Mouse (Mus musculus) T-helper 1 cell (primary cell): ENCODE measurements around the gene Khdc3.
"Not testable (repeated sequence)": the region's sequence is repeated elsewhere in the genome, so short reads cannot be mapped to it uniquely, and the experiment has no call there.

Source experiments
- in situ Hi-C: fragments of 300-600 bp; cut with MboI, MseI; formaldehyde crosslinking; loops from one replicate; pipeline ENCODE4 v1.15.1; 2025; ENCODE audit warnings: high pct_unique_total_duplicates

Khdc3 gene

DNA sequence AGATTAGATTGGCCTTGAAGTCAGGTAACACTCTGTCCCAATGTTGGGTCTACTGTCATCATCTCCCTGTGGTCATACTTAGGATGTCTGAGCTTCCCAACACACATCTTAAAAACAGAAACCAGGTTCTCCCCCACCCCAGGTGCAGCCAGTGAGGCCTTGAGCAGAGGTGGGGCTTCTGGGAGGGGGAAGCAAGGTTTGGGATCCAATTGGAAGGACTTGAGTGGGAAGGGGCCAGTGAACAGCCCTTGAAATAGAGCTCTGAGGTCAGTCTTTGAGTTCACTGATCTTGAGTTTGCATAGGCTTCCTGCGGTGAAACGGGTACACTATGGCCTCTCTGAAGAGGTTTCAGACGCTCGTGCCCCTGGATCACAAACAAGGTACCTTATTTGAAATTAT, 545 bp downstream of the Khdc3 start, which contains the start of gene Gm20509:
TSS of gene Gm20509 (plus strand) at position 290 of the 400 bp plus-strand sequence.
- in situ Hi-C loops = no loop called here

DNA sequence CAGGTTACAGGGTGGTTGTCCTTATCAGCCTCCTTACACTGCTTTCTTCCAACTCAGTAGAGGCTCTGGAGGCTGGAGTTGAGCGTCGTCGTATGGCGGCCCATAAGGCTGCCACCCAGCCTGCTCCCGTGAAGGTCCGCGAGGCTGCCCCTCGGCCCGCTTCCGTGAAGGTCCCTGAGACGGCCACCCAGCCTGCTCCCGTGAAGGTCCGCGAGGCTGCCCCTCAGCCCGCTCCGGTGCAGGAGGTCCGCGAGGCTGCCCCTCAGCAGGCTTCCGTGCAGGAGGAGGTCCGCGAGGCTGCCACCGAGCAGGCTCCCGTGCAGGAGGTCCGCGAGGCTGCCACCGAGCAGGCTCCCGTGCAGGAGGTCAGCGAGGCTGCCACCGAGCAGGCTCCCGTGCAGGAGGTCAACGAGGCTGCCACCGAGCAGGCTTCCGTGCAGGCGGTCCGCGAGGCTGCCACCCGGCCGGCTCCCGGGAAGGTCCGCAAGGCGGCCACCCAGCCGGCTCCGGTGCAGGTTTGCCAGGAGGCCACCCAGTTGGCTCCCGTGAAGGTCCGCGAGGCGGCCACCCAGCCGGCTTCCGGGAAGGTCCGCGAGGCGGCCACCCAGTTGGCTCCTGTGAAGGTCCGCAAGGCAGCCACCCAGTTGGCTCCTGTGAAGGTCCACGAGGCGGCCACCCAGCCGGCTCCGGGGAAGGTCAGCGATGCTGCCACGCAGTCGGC, 1.7 kb downstream of the Khdc3 start:
- in situ Hi-C loops = no loop called here

DNA sequence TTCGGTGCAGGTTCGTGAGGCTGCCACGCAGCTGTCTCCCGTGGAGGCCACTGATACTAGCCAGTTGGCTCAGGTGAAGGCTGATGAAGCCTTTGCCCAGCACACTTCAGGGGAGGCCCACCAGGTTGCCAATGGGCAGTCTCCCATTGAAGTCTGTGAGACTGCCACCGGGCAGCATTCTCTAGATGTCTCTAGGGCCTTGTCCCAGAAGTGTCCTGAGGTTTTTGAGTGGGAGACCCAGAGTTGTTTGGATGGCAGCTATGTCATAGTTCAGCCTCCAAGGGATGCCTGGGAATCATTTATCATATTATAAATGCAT, 2.2 kb downstream of the Khdc3 start:
- in situ Hi-C loops = no loop called here

DNA sequence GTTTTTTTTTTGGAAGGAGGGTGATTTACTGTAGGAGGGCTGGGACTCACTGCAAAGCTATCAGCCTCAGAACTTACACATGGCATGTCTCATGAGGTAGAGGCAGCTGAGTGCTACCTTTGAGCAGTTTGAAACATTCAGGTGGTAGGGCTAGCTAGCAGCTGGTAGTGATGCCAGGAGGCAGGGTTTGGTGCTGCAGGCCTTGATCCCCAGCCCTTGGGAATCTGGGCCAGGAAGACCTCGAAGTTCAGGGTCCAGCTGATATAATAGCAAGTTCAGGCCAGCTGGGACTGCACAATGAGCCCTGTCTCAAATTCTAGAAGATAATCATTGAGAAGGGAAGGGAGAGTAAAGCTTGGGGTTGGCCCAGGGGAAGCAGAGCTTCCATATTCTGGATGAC, 3.5 kb downstream of the Khdc3 start:
- in situ Hi-C loops = no loop called here

DNA sequence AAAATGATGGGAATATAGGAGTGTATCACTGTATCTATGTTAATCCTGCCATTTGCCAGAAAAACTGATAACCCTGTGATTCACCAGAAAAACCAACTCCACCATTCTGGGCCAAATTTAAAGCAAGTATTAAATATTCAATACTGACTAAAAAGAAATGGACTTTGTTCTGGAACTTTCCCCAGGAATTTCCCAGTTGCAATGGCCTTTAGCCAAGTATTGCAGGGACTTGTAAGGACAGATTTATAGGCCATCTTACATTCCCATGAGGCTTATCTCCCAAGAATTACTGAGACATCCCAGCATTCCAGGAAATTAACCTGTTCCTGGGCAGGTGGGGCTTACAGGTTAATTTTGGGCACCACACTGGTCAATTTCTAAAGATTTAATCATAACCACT, 4.1 kb downstream of the Khdc3 start:
- in situ Hi-C loops = no loop called here

DNA sequence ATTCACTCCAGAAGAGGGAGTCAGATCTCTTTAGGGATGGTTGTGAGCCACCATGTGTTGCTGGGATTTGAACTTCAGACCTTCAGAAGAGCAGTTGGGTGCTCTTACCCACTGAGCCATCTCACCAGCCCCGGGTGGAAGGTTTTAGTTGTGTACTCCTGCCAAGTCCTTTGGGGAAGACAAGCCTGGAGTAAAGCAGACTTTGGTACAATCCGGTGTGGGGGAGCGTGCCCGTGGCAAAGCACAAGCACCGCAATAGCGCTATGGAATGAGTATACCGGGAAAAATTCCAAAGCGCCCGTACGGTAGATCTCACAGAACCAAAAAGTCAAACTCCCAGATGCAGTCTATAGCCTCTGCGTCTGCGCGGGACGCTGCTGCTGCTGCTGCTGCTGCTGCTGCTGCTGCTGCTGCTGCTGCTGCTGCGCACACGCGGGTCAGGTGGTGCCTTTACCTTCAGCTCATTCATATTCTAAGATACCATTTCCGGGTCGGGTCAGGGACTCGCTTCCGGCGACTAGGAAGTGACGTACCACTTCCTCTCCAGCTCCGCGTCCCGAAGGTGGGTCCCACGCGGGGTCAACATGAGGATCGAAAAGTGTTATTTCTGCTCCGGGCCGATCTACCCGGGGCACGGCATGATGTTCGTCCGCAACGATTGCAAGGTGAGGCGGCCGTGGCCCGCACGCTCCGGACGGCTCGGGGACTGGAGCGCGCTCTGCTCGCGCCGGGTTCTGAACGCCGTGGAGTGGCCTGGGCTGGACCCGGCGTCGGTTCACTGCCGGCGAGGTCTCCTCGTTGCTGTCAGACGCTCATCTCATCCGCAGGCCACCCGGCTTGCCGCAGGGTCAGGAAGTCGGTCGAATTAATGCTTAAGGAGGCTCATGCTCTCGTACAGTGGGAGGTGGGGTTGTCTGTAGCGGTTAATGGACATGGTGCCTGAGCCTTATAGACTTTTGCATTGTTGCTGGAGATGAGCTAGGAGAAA, 11.6 kb downstream of the Khdc3 start, which contains the start of gene Rsl24d1:
TSS of gene Rsl24d1 (plus strand) at position 508 of the 988 bp plus-strand sequence.
- in situ Hi-C loops = no loop called here

DNA sequence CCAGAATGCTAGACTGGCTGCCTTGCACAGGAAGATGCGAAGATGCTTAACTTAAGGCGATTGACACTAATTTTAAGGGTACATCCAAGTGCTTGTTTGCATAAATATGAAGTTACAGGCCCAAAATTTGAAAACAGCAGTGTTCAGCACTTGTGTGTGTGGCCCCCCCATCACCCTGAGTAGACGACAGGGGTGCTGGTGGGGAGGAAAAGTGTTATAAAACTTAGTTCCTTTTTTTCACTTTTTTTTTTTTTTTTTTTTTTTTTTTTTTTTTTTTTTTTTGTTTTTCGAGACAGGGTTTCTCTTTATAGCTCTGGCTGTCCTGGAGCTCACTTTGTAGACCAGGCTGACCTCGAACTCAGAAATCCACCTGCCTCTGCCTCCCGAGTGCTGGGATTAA, 15.1 kb downstream of the Khdc3 start:
- in situ Hi-C loops = not testable (repeated sequence)

DNA sequence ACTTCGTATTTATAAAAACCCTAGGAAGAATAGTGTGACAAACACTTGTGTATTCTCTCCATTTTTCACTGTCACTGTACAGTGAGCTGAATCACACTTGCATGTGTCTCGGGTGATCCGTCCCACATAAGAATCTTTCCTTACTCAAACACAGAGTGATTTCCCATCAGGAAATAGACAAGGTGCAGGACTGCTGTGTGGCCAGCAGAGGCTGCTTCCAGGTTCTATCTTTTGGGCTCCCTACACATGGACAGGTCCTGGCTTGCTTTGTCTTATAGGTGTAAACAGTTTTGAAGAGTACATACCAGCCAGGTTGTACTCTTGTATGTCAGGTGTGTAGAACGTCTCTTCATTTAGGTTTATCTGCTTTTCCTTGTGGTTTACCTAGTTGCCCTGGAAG, 16.4 kb downstream of the Khdc3 start:
- in situ Hi-C loops = no loop called here

DNA sequence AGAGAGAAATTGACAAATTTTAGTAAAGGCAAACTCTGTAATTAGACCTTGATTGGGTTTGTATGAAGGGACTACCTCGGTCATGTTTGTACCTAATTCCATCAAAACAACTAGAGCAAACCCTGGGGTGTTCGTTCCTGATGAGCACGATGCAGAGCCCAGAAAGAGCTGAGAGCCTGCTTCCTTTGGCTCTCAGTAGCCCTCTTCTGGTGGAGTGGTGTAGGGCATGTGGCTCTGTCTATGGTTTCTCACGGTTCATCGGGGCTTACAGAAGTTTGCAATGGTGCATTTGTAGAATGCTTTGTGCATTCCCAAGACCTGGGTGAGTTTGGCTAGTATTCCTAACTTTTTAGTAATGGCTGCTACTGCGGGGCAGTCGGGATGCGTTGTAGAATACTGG, 20.1 kb downstream of the Khdc3 start:
- in situ Hi-C loops = no loop called here

DNA sequence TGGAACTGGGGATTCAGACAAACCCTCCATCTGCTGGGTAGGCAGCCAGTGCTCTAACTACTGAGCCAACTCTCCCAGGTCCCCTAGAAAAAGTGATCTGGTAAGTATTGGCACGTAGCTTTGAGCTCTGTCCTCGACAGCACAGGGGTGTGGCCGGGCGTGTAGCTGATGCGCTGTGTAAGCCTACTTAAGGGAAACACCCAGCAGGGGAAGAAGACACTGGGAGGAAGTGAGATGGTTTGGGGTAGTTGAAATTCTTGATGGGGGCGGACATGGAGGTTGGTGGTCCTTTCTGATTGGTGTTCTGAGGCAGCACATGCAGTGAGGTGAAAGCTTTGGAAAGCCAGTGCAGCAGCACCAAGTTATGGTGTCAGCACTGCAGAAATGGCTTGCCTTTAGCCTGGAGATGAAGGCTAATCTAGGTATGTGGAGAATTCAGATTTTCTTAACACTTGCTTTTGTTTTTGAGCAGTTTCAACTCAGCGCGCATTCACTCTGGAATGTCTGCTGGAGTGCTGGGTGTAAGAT, 23.5 kb downstream of the Khdc3 start:
- in situ Hi-C loops = no loop called here

DNA sequence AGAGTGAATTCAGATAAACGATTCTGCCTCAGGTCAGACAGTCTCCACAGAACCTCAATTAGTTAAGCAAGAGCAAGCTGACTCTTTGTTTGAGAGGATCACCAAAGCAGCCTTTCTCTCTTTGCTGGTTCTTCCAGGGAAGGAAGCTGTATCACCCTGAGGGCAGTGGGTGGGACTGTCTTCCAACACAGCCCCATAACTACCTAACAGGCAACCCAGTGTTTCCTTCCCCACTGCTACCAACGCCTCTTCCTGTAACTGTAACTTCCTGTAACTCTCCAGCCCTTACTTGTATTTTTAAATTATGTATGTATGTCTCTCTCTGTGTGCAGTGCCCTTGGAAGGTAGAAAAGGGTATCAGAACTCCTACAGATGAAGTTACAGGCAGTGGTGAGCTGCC, 25.8 kb downstream of the Khdc3 start:
- in situ Hi-C loops = no loop called here

DNA sequence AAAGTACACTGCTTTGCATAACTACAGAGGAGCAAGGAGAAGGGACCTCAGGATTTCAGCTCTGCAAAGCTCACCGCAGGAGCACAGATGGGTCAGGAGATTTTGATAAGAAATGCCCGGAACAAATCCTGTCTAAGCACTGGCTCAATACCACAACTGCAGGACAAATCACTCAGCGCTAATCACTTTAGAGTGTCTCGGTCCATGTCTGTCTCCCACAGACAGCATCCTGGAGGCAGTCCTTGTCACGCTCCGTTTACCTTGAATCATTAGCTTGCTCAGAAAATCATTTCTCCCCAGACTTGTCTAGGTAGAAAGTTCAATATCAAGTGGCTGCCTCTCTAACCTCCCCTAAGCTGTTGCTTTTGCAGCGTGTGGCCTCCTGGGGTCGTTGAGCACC, 28.2 kb downstream of the Khdc3 start:
- in situ Hi-C loops = no loop called here

DNA sequence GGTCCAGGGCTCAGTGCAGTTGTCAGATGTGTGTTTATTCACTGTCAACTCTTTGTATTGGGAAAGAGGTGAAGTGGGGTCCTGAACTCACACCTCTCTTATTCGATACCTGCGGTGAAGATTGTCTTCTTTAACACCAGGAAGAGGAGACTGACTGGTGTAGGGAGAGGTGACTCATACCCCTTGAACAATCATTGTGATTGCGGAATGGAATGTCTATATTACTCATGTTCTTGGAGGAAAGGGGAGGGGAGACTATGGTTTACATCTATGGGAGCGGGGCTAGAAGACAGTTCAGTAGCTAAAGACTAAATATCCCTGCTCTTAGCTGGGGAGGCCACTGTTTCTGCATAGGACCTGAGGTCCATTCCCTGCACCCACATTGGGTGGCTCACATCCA, 28.9 kb downstream of the Khdc3 start:
- in situ Hi-C loops = no loop called here

DNA sequence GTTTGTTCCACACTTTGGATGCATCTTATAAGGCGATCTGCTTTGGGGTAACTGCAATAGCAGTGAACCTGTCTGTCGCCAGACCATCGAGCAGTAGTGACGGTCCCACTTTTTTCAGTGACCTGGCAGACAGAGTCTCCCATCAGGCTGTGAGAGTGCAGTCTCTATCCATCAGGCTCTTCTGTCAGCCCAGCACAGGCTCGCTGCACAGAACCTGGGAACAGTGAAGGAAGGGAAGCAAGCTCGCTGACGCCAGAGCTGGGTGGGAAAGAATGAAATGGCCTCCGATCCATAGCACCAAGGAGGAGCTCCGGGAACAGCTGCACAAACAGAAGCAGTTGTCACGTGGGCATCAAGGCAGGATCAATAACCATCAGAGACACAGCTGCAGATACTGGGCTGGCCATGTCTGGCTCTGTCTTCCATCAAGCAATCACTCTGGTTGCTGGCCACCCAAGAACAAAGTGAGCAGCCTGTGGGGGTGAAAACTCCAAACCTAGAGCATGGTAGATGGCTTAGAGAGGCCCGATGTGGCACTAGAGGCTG, 35.8 kb downstream of the Khdc3 start:
- in situ Hi-C loops = no loop called here
